Mouse (Mus musculus) splenic B cell, adult 2 months (primary cell): ENCODE data around the gene Vamp1.

Experiments
- DNase-seq: peaks from one replicate; pipeline ENCODE4 v3.0.0-alpha.2; 2011; ENCODE audit warnings: low read depth, low spot score
- H3K27me3 ChIP-seq: 2 replicates; pipeline ENCODE4 v1.6.1; 2012; ENCODE audit warnings: mild to moderate bottlenecking, low read length, moderate library complexity, mixed read lengths; ENCODE audit not compliant: control insufficient read depth, poor library complexity, insufficient read depth, severe bottlenecking
- H3K36me3 ChIP-seq: 2 replicates; pipeline ENCODE4 v1.6.1; 2012; ENCODE audit warnings: mild to moderate bottlenecking, low read length, moderate library complexity, mixed read lengths; ENCODE audit not compliant: control insufficient read depth, poor library complexity, insufficient read depth, severe bottlenecking

Gene Vamp1

GRCm38 (mm10) chr6:125222577-125222976 is 7.2 kb downstream of the Vamp1 start:
- no peak for DNase-seq
- no peaks in the 10 kb centered on the region for H3K27me3 ChIP-seq
- H3K36me3 ChIP-seq: peaks cover 21% of the 10 kb centered on the region

GRCm38 (mm10) chr6:125225518-125226115 is 10.3 kb downstream of the Vamp1 start:
- Histone ChIP-seq H3K27me3 (no peaks in the 10 kb centered on the region), H3K36me3 (peaks cover 24% of the 10 kb centered on the region)
- DNase-seq: peak; percentile 69

- no peak for DNase-seq
- H3K27me3 ChIP-seq: no peaks in the 10 kb centered on the region
These were observed 15.2 kb downstream of the Vamp1 start for GRCm38 (mm10) chr6:125230571-125230970.

GRCm38 (mm10) chr6:125231117-125232044 is 16.0 kb downstream of the Vamp1 start, which contains the start of gene Tapbpl:
Gene Tapbpl, minus strand, starts transcription at chr6:125231860.
- Histone ChIP-seq H3K27me3 (no peaks in the 10 kb centered on the region), H3K36me3 (peaks cover 9% of the 10 kb centered on the region)
- peak; percentile 79 for DNase-seq

More at GRCm38 (mm10) chr6:125230571-125230970, 15.2 kb downstream of the Vamp1 start:
- peaks cover 11% of the 10 kb centered on the region for H3K36me3 ChIP-seq

- DNase-seq: peak; percentile 18
- no peaks in the 10 kb centered on the region for H3K27me3 ChIP-seq
- peaks cover 9% of the 10 kb centered on the region for H3K36me3 ChIP-seq
These were observed 16.7 kb downstream of the Vamp1 start for GRCm38 (mm10) chr6:125232045-125232437.

- DNase-seq: no peak
- peaks cover 8% of the 10 kb centered on the region for H3K36me3 ChIP-seq
- no peaks in the 10 kb centered on the region for H3K27me3 ChIP-seq
These were observed 17.2 kb downstream of the Vamp1 start for GRCm38 (mm10) chr6:125232516-125232915.

GRCm38 (mm10) chr6:125233816-125234519 is 18.6 kb downstream of the Vamp1 start:
- Histone ChIP-seq H3K36me3 (peaks cover 1% of the 10 kb centered on the region; the same call in 1 of the 2 replicates), H3K27me3 (no peaks in the 10 kb centered on the region)
- DNase-seq: no peak

- DNase-seq: no peak
- H3K36me3 ChIP-seq: no peaks in the 10 kb centered on the region; the same call in 1 of the 2 replicates
- H3K27me3 ChIP-seq: no peaks in the 10 kb centered on the region
These were observed 19.1 kb downstream of the Vamp1 start for GRCm38 (mm10) chr6:125234520-125234828.

- DNase-seq: no peak
- Histone ChIP-seq H3K36me3 (no peaks in the 10 kb centered on the region), H3K27me3 (no peaks in the 10 kb centered on the region)
These were observed 21.0 kb downstream of the Vamp1 start for GRCm38 (mm10) chr6:125236341-125236740.

- Histone ChIP-seq H3K27me3 (no peaks in the 10 kb centered on the region), H3K36me3 (no peaks in the 10 kb centered on the region)
- DNase-seq: no peak
These were observed 21.4 kb downstream of the Vamp1 start, which contains the start of gene Cd27 for GRCm38 (mm10) chr6:125236782-125237181. Gene Cd27, minus strand, starts transcription at chr6:125237010.

- no peaks in the 10 kb centered on the region for H3K27me3 ChIP-seq
- H3K36me3 ChIP-seq: no peaks in the 10 kb centered on the region
- no peak for DNase-seq
These were observed 22.1 kb downstream of the Vamp1 start for GRCm38 (mm10) chr6:125237421-125237820.

- no peaks in the 10 kb centered on the region for H3K36me3 ChIP-seq
These were observed 23.0 kb downstream of the Vamp1 start for GRCm38 (mm10) chr6:125238396-125238795.

GRCm38 (mm10) chr6:125239547-125239946 is 24.2 kb downstream of the Vamp1 start:
- H3K27me3 ChIP-seq: no peaks in the 10 kb centered on the region
- H3K36me3 ChIP-seq: no peaks in the 10 kb centered on the region
- DNase-seq: no peak

More at GRCm38 (mm10) chr6:125238396-125238795, 23.0 kb downstream of the Vamp1 start:
- H3K27me3 ChIP-seq: no peaks in the 10 kb centered on the region
- DNase-seq: no peak

GRCm38 (mm10) chr6:125240617-125241016 is 25.3 kb downstream of the Vamp1 start:
- no peak for DNase-seq
- H3K27me3 ChIP-seq: no peaks in the 10 kb centered on the region

GRCm38 (mm10) chr6:125241566-125241965 is 26.2 kb downstream of the Vamp1 start:
- DNase-seq: peak; percentile 54
- no peaks in the 10 kb centered on the region for H3K27me3 ChIP-seq
- no peaks in the 10 kb centered on the region for H3K36me3 ChIP-seq

More at GRCm38 (mm10) chr6:125240617-125241016, 25.3 kb downstream of the Vamp1 start:
- no peaks in the 10 kb centered on the region for H3K36me3 ChIP-seq
